Mouse (Mus musculus) G1E (cell line): ENCODE results near the gene Mmachc. TPM values are rescaled to one million over a fixed set of nuclear protein-coding genes. Genes with fewer than 3 reads are reported as not detected.

Source experiments
- ATAC-seq: 2 replicates; pipeline ENCODE4 v1.8.0; 2016; ENCODE audit warnings: mild to moderate bottlenecking; ENCODE audit not compliant: insufficient number of reproducible peaks, poor library complexity, low FRiP score, severe bottlenecking; ENCODE audit errors: extremely low read depth
- DNase-seq: peaks from one replicate; pipeline ENCODE4 v3.0.0; 2012; ENCODE audit warnings: low spot score
- H3K27me3 ChIP-seq: 2 replicates; pipeline ENCODE4 v1.6.1; 2012; ENCODE audit warnings: mild to moderate bottlenecking, low read length, inconsistent platforms; ENCODE audit not compliant: insufficient read depth
- H3K36me3 ChIP-seq: replicated peaks from 2 replicates; pipeline ENCODE3; 2012; ENCODE audit warnings: mild to moderate bottlenecking, inconsistent platforms
- H3K4me1 ChIP-seq: 2 replicates; pipeline ENCODE4 v1.6.1; 2012; ENCODE audit warnings: low read depth, low read length, inconsistent platforms, mixed read lengths; ENCODE audit not compliant: insufficient read depth
- H3K4me3 ChIP-seq: 2 replicates; pipeline ENCODE4 v1.5.1; 2012; ENCODE audit warnings: low read depth, mild to moderate bottlenecking, inconsistent platforms, low read length, moderate library complexity, mixed read lengths
- H3K9me3 ChIP-seq: replicated peaks from 2 replicates; pipeline ENCODE4 v1.6.1; 2012; ENCODE audit warnings: inconsistent platforms
- CTCF ChIP-seq: IDR thresholded peaks from 2 replicates; pipeline ENCODE4 v1.5.1; 2012; ENCODE audit warnings: low read depth, low read length, inconsistent platforms, mixed read lengths
- GATA1 ChIP-seq: IDR thresholded peaks from 2 replicates; pipeline ENCODE4 v1.6.1; 2012; ENCODE audit warnings: borderline replicate concordance, low read length, inconsistent platforms, mixed read lengths
- GATA2 ChIP-seq: IDR thresholded peaks from 2 replicates; pipeline ENCODE4 v1.6.1; 2012; ENCODE audit warnings: low read depth, low read length, inconsistent platforms, borderline replicate concordance
- POLR2AphosphoS5 ChIP-seq: IDR thresholded peaks from 2 replicates; pipeline ENCODE4 v1.6.1; 2012; ENCODE audit warnings: low read depth, low read length, inconsistent platforms; ENCODE audit not compliant: insufficient replicate concordance
- TAL1 ChIP-seq: conservative IDR thresholded peaks from 2 replicates; pipeline ENCODE4 v1.6.1; 2012; ENCODE audit warnings: low read depth, low read length, inconsistent platforms, mixed read lengths
- polyA plus RNA-seq: library from polyadenylated mRNA; stranded (reverse); fragments of >175 nt; gene quantifications from 2 replicates; pipeline ENCODE4 v1.2.3, GENCODE M21; 2012
- total RNA-seq, 2 experiments: library from RNA; stranded (forward) in 1 of 2; stranded (reverse) in 1 of 2; fragments of 200-1000 nt in 1 of 2; fragments of >200 nt in 1 of 2; fragmentation: Nextera tagmentation in 1 of 2; gene quantifications; 2 replicates each; pipeline ENCODE4 v1.2.3; 2014 to 2017

Gene Mmachc
- total and polyA plus RNA-seq, 3 experiments: 1.6 to 53.1 (median 19.6) TPM

DNA sequence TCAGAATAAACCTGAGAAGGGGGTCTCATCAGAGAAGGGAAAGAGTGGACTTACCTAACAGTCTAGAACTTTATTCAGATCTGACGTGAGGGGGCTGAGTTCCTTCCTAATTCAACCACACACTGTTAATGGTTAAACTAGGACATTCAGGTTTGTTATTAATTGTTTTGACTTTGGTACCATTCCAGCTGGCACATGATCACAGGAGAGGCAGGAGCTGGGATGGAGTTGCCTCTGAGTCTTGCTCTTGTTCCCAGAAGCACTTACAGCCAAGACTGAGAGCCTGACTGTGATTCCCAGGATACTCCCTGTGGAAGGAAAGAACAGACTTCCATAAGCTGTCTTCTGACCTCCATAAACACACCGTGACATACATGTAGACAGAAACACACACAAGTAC lies 48.7 kb downstream of the Mmachc start:
- DNase-seq: no peak
- peaks cover 9% of the 10 kb centered on the region for H3K27me3 ChIP-seq
- H3K4me1 ChIP-seq: peaks cover 25% of the 10 kb centered on the region
- TF ChIP-seq CTCF (no peak), TAL1 (no peak), GATA1 (no peak), POLR2AphosphoS5 (no peak), GATA2 (no peak)
- no peaks in the 10 kb centered on the region for H3K9me3 ChIP-seq
- ATAC-seq: no peak
- H3K36me3 ChIP-seq: no peaks in the 10 kb centered on the region
- no peak overlapping the region for H3K4me3 ChIP-seq

DNA sequence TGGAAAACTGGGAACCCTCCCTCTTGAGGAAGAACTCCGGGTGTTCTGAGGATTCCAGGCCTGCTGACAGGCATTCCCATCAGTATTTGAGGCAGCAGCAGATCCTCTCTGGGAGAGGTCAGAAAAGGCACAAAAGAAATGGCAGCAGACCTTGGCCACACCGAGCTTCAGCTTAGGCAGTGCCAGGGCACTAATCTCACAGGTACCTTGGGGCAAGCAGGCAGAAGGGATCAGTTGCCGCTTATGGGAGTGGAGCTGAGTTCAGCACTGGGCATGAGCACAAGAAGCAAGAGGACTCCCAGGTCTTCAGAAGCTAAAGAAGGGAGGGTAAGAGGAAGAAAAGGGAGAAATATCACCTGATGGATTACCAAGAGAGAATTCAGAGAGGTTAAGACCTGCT lies 50.2 kb downstream of the Mmachc start:
- Histone ChIP-seq H3K27me3 (peaks cover 9% of the 10 kb centered on the region), H3K9me3 (no peaks in the 10 kb centered on the region)
- no peak for ATAC-seq

DNA sequence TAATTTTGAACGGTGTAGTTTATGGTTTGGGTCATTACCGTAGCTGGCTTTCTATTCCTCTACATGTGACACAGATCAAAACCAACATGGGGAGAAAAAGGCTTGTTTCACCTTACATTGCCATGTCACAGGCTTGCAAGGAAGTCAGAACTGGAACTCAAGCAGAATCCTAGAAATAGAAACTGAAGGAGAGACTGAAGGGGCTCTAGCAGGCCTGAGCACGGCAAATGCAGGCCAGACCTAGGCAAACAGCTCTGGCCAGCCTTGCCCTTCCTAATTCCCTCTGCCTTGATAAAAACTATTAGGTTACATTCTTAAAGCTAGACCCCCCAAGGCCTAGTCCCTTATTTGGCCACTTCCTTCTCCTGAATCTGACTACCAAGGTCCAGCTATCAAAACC lies 52.5 kb downstream of the Mmachc start:
- TF ChIP-seq TAL1 (no peak), GATA2 (no peak), POLR2AphosphoS5 (no peak), CTCF (no peak), GATA1 (no peak)
- ATAC-seq: no peak
- peaks cover 5% of the 10 kb centered on the region for H3K27me3 ChIP-seq
- H3K4me1 ChIP-seq: peaks cover 32% of the 10 kb centered on the region
- no peak overlapping the region for H3K4me3 ChIP-seq
- no peak for DNase-seq
- H3K9me3 ChIP-seq: no peaks in the 10 kb centered on the region
- H3K36me3 ChIP-seq: no peaks in the 10 kb centered on the region

More for the DNA sequence above, 50.2 kb downstream of the Mmachc start:
- peaks cover 25% of the 10 kb centered on the region for H3K4me1 ChIP-seq
- no peaks in the 10 kb centered on the region for H3K36me3 ChIP-seq
- no peak for DNase-seq
- TF ChIP-seq GATA1 (no peak), GATA2 (no peak), POLR2AphosphoS5 (no peak), TAL1 (no peak), CTCF (no peak)
- no peak overlapping the region for H3K4me3 ChIP-seq

DNA sequence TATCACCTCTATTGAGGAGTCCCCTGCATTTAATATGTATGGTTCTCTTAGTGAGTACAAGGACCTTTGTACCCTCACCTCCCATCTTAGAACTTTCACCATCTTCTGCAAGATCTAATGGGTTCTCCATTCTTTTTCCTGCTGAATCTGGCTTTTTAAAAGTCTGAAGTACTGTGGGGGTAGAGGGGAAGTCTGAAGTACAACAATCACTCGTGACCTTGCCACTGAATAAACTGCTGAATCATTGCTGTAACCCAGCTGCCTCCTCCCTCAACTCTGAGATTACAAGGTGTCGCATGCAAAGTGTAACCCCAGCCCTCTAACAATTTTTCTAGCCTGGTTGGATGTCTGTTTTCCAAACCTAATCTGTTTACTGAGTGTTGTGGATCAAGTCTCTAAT lies 53.1 kb downstream of the Mmachc start:
- Histone ChIP-seq H3K4me3 (no peak overlapping the region), H3K27me3 (peaks cover 4% of the 10 kb centered on the region; the same call in 1 of the 2 replicates), H3K36me3 (peaks cover 1% of the 10 kb centered on the region), H3K4me1 (peaks cover 33% of the 10 kb centered on the region), H3K9me3 (no peaks in the 10 kb centered on the region)
- DNase-seq (no peak), ATAC-seq (peak; percentile 30; the same call in 1 of the 2 replicates)
- TF ChIP-seq POLR2AphosphoS5 (no peak), CTCF (no peak)

DNA sequence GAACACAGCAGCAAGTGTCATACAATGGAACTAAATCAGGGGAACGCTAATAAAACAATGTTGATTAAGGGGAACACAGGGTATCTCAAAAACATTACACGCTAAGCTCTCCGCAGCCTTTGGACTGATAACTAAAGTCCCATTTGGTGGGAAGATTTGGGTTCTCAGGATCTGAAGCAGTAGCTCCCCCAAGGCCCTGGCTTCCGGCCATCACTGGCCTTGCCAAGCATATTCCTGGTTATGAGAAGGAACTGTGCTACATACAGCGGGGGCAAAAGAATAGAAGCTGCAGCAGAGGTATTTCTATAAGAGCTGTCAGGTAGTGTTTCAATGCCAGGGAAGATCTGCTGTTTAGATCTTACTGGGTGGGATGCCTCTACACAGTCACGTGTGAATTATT lies 55.0 kb downstream of the Mmachc start:
- H3K27me3 ChIP-seq: peaks cover 4% of the 10 kb centered on the region; the same call in 1 of the 2 replicates
- no peak for DNase-seq
- TF ChIP-seq CTCF: no peak
- TF ChIP-seq GATA1: no peak
- no peak for TF ChIP-seq POLR2AphosphoS5
- no peak overlapping the region for H3K4me3 ChIP-seq
- H3K4me1 ChIP-seq: peaks cover 47% of the 10 kb centered on the region
- no peaks in the 10 kb centered on the region for H3K9me3 ChIP-seq
- ATAC-seq: no peak
- H3K36me3 ChIP-seq: peaks cover 14% of the 10 kb centered on the region

Other genes with a start within 250 kb of the Mmachc start
- gene Mast2, start 244.2 kb downstream of the Mmachc start, total RNA-seq (2014; fragmentation: Nextera tagmentation): 52.8 and 64.7 TPM in 2 replicates
- 10.4 and 10.7 TPM in 2 replicates for gene Mast2, start 244.2 kb downstream of the Mmachc start, total RNA-seq (2017)
- gene Mast2, start 244.2 kb downstream of the Mmachc start, polyA plus RNA-seq: 54.9 and 63.0 TPM in 2 replicates
- 8.5 and 11.8 TPM in 2 replicates for gene Ipp, start 200.9 kb downstream of the Mmachc start, total RNA-seq (2014; fragmentation: Nextera tagmentation)
- gene Ipp, start 200.9 kb downstream of the Mmachc start, total RNA-seq (2017): 11.8 and 14.0 TPM in 2 replicates
- 2.0 and 2.1 TPM in 2 replicates for gene Ipp, start 200.9 kb downstream of the Mmachc start, polyA plus RNA-seq
- 99.9 and 128 TPM in 2 replicates for gene Tmem69, start 152.5 kb downstream of the Mmachc start, total RNA-seq (2014; fragmentation: Nextera tagmentation)
- gene Tmem69, start 152.5 kb downstream of the Mmachc start, total RNA-seq (2017): 18.9 and 23.2 TPM in 2 replicates
- 2.1 and 5.6 TPM in 2 replicates for gene Tmem69, start 152.5 kb downstream of the Mmachc start, polyA plus RNA-seq
- gene Gpbp1l1, start 150.7 kb downstream of the Mmachc start, total RNA-seq (2014; fragmentation: Nextera tagmentation): 193 and 233 TPM in 2 replicates
- gene Gpbp1l1, start 150.7 kb downstream of the Mmachc start, total RNA-seq (2017): 158 and 191 TPM in 2 replicates
- gene Gpbp1l1, start 150.7 kb downstream of the Mmachc start, polyA plus RNA-seq: 10.4 and 12.7 TPM in 2 replicates
- 5.8 and 6.2 TPM in 2 replicates for gene Ccdc17, start 111.8 kb downstream of the Mmachc start, total RNA-seq (2014; fragmentation: Nextera tagmentation)
- gene Ccdc17, start 111.8 kb downstream of the Mmachc start, total RNA-seq (2017): 5.0 and 5.9 TPM in 2 replicates
- gene Ccdc17, start 111.8 kb downstream of the Mmachc start, polyA plus RNA-seq: 0.37 and 0.83 TPM in 2 replicates
- 134 and 149 TPM in 2 replicates for gene Nasp, start 80.5 kb downstream of the Mmachc start, total RNA-seq (2014; fragmentation: Nextera tagmentation)
- 315 and 326 TPM in 2 replicates for gene Nasp, start 80.5 kb downstream of the Mmachc start, total RNA-seq (2017)
- 11.9 and 25.8 TPM in 2 replicates for gene Nasp, start 80.5 kb downstream of the Mmachc start, polyA plus RNA-seq
- 361 and 367 TPM in 2 replicates for gene Akr1a1, start 56.7 kb downstream of the Mmachc start, total RNA-seq (2014; fragmentation: Nextera tagmentation)
- 830 and 919 TPM in 2 replicates for gene Akr1a1, start 56.7 kb downstream of the Mmachc start, total RNA-seq (2017)
- gene Akr1a1, start 56.7 kb downstream of the Mmachc start, polyA plus RNA-seq: 138 and 154 TPM in 2 replicates
- 113 and 129 TPM in 2 replicates for gene Prdx1, start 22.9 kb downstream of the Mmachc start, total RNA-seq (2014; fragmentation: Nextera tagmentation)
- gene Prdx1, start 22.9 kb downstream of the Mmachc start, total RNA-seq (2017): 298 and 303 TPM in 2 replicates
- gene Prdx1, start 22.9 kb downstream of the Mmachc start, polyA plus RNA-seq: 14.8 and 16.1 TPM in 2 replicates
- gene Ccdc163, start 103 bp upstream of the Mmachc start, total RNA-seq (2014; fragmentation: Nextera tagmentation): 25.6 and 44.0 TPM in 2 replicates
- gene Ccdc163, start 103 bp upstream of the Mmachc start, total RNA-seq (2017): 20.4 and 28.5 TPM in 2 replicates
- 2.6 and 4.0 TPM in 2 replicates for gene Ccdc163, start 103 bp upstream of the Mmachc start, polyA plus RNA-seq
- gene Tesk2, start 12.5 kb upstream of the Mmachc start, total RNA-seq (2014; fragmentation: Nextera tagmentation): 5.1 and 6.6 TPM in 2 replicates
- 4.8 TPM in 2 replicates for gene Tesk2, start 12.5 kb upstream of the Mmachc start, total RNA-seq (2017)
- gene Tesk2, start 12.5 kb upstream of the Mmachc start, polyA plus RNA-seq: 1.3 and 1.5 TPM in 2 replicates
- gene Toe1, start 99.2 kb upstream of the Mmachc start, total RNA-seq (2014; fragmentation: Nextera tagmentation): 12.5 and 15.3 TPM in 2 replicates
- 37.3 and 46.1 TPM in 2 replicates for gene Toe1, start 99.2 kb upstream of the Mmachc start, total RNA-seq (2017)
- 2.5 and 3.5 TPM in 2 replicates for gene Toe1, start 99.2 kb upstream of the Mmachc start, polyA plus RNA-seq
- 15.9 and 23.3 TPM in 2 replicates for gene Mutyh, start 99.3 kb upstream of the Mmachc start, total RNA-seq (2014; fragmentation: Nextera tagmentation)
- 5.1 and 6.1 TPM in 2 replicates for gene Mutyh, start 99.3 kb upstream of the Mmachc start, total RNA-seq (2017)
- gene Mutyh, start 99.3 kb upstream of the Mmachc start, polyA plus RNA-seq: 17.9 and 18.7 TPM in 2 replicates
- not detected in 2 replicates for gene Hpdl, start 113.3 kb upstream of the Mmachc start, total RNA-seq (2014; fragmentation: Nextera tagmentation)
- gene Hpdl, start 113.3 kb upstream of the Mmachc start, total RNA-seq (2017): 0.06 TPM in 1 of 2 replicates, not detected in the other
- gene Hpdl, start 113.3 kb upstream of the Mmachc start, polyA plus RNA-seq: not detected in 2 replicates
- not detected in 2 replicates for gene Zswim5, start 169.0 kb upstream of the Mmachc start, total RNA-seq (2014; fragmentation: Nextera tagmentation)
- gene Zswim5, start 169.0 kb upstream of the Mmachc start, total RNA-seq (2017): 0.06 and 0.11 TPM in 2 replicates
- gene Zswim5, start 169.0 kb upstream of the Mmachc start, polyA plus RNA-seq: not detected in 2 replicates